ENCODE assay signal across 25 mouse cellular contexts in genomic region chr13:59950281-59950680, GRCm38 (mm10).
DNase-seq lines count a peak whose midpoint lies in the region; ATAC-seq lines count a peak whose summit lies in the region.
"Had no signal": no experiment of that assay in that cellular context is flagged by ENCODE, and none has a peak within 500 bp of the region (broad histone marks: within the 10 kb centered on the region; RNA-seq: fewer than 3 reads in every experiment).

No protein-coding gene starts in this region.

- DNase-seq in adrenal gland, postnatal 10 days: peak; percentile 38
- no peak for DNase-seq in adrenal gland, postnatal 25 days
- peak; percentile 34 for DNase-seq in kidney, adult 18-20 months
- DNase-seq in midbrain, embryonic 11.5 days (ENCODE audit: low spot score, missing footprints): peak; percentile 74
- DNase-seq in right cerebral cortex, postnatal 36 days (ENCODE audit: low spot score in 2 of 2): no peak
- no peak for DNase-seq in gastrocnemius, postnatal 14 days
- DNase-seq: cerebellum, adult 18-20 months; cerebellum, postnatal 10 days; layer of hippocampus, adult 9-11 months; lung, embryonic 14.5 days; lung, postnatal 14 days; right cerebral cortex, postnatal 25 days; spleen, adult 18-20 months; thymus, postnatal 14 days had no signal

- no peak overlapping the region for H3K27ac ChIP-seq in kidney, embryonic 15.5 days
- H3K27ac ChIP-seq in midbrain, embryonic 11.5 days (ENCODE audit: low read depth, low read length): no peak overlapping the region
- H3K27ac ChIP-seq in midbrain, embryonic 16.5 days (ENCODE audit: low read length): no peak overlapping the region
- H3K27ac ChIP-seq: hindbrain, embryonic 13.5 days; limb, embryonic 10.5 days; liver, embryonic 15.5 days; midbrain, embryonic 15.5 days had no signal

- 0 out of 2 replicates have a peak, but pooled peaks cover 2% of the 10 kb centered on the region for H3K27me3 ChIP-seq in kidney, embryonic 15.5 days
- no peaks in the 10 kb centered on the region for H3K27me3 ChIP-seq in midbrain, embryonic 11.5 days (ENCODE audit: control insufficient read depth, insufficient read depth, low read length)
- no peaks in the 10 kb centered on the region for H3K27me3 ChIP-seq in midbrain, embryonic 16.5 days (ENCODE audit: control insufficient read depth, insufficient read depth, low read depth, low read length)
- H3K27me3 ChIP-seq: embryonic facial prominence, embryonic 13.5 days; hindbrain, embryonic 13.5 days; midbrain, embryonic 15.5 days had no signal

- intact Hi-C loops in gastrocnemius, postnatal 14 days (cut with DNase I; ENCODE audit: low total_unique reads): no loop called here

- no peak overlapping the region for H3K4me3 ChIP-seq in kidney, embryonic 15.5 days (replicated peaks)
- no peak overlapping the region for H3K4me3 ChIP-seq in midbrain, embryonic 11.5 days (ENCODE audit: low read depth, low read length)
- H3K4me3 ChIP-seq in midbrain, embryonic 16.5 days (ENCODE audit: low read depth, low read length): no peak overlapping the region
- H3K4me3 ChIP-seq: embryonic facial prominence, embryonic 13.5 days; forebrain, embryonic 10.5 days; hindbrain, embryonic 13.5 days; limb, embryonic 10.5 days; limb, embryonic 15.5 days; liver, embryonic 15.5 days; midbrain, embryonic 15.5 days had no signal

- no peak for ATAC-seq in kidney, embryonic 15.5 days (replicated peaks; ENCODE audit: low FRiP score)
- ATAC-seq in midbrain, embryonic 11.5 days (ENCODE audit: low FRiP score): no peak
- no peak for ATAC-seq in midbrain, embryonic 16.5 days
- ATAC-seq: forebrain, embryonic 16.5 days; midbrain, embryonic 15.5 days had no signal

- no peaks in the 10 kb centered on the region for H3K36me3 ChIP-seq in kidney, embryonic 15.5 days
- H3K36me3 ChIP-seq in midbrain, embryonic 11.5 days (ENCODE audit: control insufficient read depth, insufficient read depth, low read length): no peaks in the 10 kb centered on the region
- H3K36me3 ChIP-seq in midbrain, embryonic 16.5 days (ENCODE audit: control insufficient read depth, insufficient read depth, low read length): no peaks in the 10 kb centered on the region
- H3K36me3 ChIP-seq: embryonic facial prominence, embryonic 13.5 days; forebrain, embryonic 10.5 days; G1E; hindbrain, embryonic 13.5 days; limb, embryonic 10.5 days; limb, embryonic 15.5 days; liver, embryonic 15.5 days; midbrain, embryonic 15.5 days had no signal

- no peak overlapping the region for H3K9ac ChIP-seq in kidney, embryonic 15.5 days
- H3K9ac ChIP-seq in midbrain, embryonic 11.5 days (ENCODE audit: low read length): no peak overlapping the region
- no peak overlapping the region for H3K9ac ChIP-seq in midbrain, embryonic 16.5 days (ENCODE audit: low read depth, low read length)
- H3K9ac ChIP-seq: embryonic facial prominence, embryonic 13.5 days; hindbrain, embryonic 13.5 days; limb, embryonic 15.5 days; liver, embryonic 15.5 days; lung, embryonic 14.5 days; midbrain, embryonic 15.5 days had no signal

- peaks cover 15% of the 10 kb centered on the region for H3K4me1 ChIP-seq in kidney, embryonic 15.5 days
- H3K4me1 ChIP-seq in midbrain, embryonic 11.5 days (ENCODE audit: control insufficient read depth, insufficient read depth, low read length): no peaks in the 10 kb centered on the region
- no peaks in the 10 kb centered on the region for H3K4me1 ChIP-seq in midbrain, embryonic 16.5 days (ENCODE audit: control insufficient read depth, insufficient read depth, low read length)
- H3K4me1 ChIP-seq: liver, embryonic 15.5 days had no signal

- H3K9me3 ChIP-seq in kidney, embryonic 15.5 days (replicated peaks): no peaks in the 10 kb centered on the region
- no peaks in the 10 kb centered on the region for H3K9me3 ChIP-seq in midbrain, embryonic 11.5 days (ENCODE audit: control insufficient read depth, low read length)
- H3K9me3 ChIP-seq in midbrain, embryonic 16.5 days (replicated peaks; ENCODE audit: control insufficient read depth, low read length, poor library complexity, severe bottlenecking): no peaks in the 10 kb centered on the region
- H3K9me3 ChIP-seq: embryonic facial prominence, embryonic 13.5 days; forebrain, embryonic 10.5 days; hindbrain, embryonic 13.5 days; limb, embryonic 10.5 days; limb, embryonic 15.5 days; liver, embryonic 15.5 days; midbrain, embryonic 15.5 days had no signal

- H3K4me2 ChIP-seq in kidney, embryonic 15.5 days: no peak overlapping the region
- H3K4me2 ChIP-seq in midbrain, embryonic 11.5 days: no peak overlapping the region
- no peak overlapping the region for H3K4me2 ChIP-seq in midbrain, embryonic 16.5 days (ENCODE audit: low read length)
- H3K4me2 ChIP-seq: embryonic facial prominence, embryonic 13.5 days; hindbrain, embryonic 13.5 days; limb, embryonic 15.5 days; liver, embryonic 15.5 days; midbrain, embryonic 15.5 days had no signal

- WGBS in kidney, embryonic 15.5 days: 81% methylated on average over 3 of the region's 3 CpGs
- 93% methylated on average over 3 of the region's 3 CpGs for WGBS in midbrain, embryonic 11.5 days
- 88% methylated on average over 3 of the region's 3 CpGs for WGBS in midbrain, embryonic 16.5 days

Comparison
In these comparisons a context has a peak if more than half of its experiments do, and no peak if none do; other contexts are left out.
1. DNase-seq: peak in adrenal gland, postnatal 10 days (single experiment), kidney, adult 18-20 months (single experiment) and midbrain, embryonic 11.5 days (single experiment); none in adrenal gland, postnatal 25 days (single experiment), right cerebral cortex, postnatal 36 days (0 of 2) and gastrocnemius, postnatal 14 days (single experiment).